Mouse (Mus musculus): Measurements from ENCODE around the gene Zfp54.
"Not testable (repeated sequence)": the region's sequence is repeated elsewhere in the genome, so short reads cannot be mapped to it uniquely, and the experiment has no call there.

Zfp54 gene

DNA sequence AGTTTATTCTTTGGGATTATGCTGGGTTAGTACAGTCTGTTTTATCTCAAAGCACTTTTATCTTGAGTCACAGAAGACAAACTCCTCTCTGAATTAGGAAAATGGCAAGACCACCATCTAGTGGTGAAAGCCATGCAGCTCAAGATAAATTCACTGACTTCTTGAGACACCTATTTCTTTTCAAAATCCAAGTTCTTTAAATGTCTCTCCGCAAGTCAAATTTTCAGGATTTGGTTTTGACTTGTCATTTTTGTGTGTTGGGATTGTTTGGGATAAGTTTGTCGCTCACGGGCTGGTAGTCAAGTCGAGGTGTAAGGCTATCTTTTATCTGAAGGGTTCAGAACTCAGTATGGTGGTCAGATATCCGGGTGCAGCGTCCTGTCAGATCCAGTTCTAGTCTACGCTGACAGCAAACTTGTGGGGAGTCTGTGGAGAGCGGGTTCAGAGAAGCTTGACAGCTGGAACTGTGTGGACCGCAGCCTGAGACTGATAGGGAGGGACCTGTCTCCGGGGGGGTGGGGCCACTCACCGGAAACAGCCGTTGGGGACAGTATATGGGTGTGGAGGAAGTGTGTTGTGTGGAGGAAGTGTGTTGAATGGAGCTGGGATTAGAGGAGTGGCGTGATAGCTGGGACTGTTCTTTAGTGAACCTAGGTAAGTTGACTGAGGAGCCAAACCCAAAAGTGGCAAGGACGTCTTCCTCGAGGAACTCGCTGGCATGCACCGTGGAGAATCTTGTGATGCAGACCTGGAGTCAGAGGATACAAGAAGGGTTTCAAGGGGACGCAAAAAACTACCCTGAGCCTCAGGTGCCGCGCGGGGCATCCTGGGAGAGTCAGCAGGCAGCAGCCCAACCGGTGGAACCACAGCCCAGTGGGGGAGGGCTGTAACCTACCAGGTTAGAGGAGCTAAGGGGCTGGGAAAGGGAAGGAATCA is at the start of gene Zfp54:
TSS of gene Zfp54 (plus strand) at position 564 of the 936 bp plus-strand sequence.
- peak; percentile 79 to 88 for DNase-seq

DNA sequence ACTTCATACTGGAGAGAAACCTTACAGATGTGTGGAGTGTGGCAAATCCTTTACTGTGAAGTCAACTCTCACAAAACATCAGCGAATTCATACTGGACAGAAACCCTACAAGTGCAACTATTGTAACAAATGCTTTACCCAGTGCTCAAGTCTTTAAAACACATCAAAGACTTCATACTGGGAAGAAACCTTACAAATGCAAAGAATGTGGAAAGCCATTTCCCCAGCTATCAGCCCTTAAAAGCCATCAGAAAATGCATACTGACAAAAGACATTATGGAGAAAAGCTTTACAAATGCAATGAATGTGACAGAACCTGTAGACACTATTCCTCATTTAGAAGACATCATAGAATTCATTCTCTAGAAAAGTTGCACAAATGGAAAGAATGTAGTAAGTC is 47.7 kb upstream of the Zfp54 start:
- DNase-seq: no peak

DNA sequence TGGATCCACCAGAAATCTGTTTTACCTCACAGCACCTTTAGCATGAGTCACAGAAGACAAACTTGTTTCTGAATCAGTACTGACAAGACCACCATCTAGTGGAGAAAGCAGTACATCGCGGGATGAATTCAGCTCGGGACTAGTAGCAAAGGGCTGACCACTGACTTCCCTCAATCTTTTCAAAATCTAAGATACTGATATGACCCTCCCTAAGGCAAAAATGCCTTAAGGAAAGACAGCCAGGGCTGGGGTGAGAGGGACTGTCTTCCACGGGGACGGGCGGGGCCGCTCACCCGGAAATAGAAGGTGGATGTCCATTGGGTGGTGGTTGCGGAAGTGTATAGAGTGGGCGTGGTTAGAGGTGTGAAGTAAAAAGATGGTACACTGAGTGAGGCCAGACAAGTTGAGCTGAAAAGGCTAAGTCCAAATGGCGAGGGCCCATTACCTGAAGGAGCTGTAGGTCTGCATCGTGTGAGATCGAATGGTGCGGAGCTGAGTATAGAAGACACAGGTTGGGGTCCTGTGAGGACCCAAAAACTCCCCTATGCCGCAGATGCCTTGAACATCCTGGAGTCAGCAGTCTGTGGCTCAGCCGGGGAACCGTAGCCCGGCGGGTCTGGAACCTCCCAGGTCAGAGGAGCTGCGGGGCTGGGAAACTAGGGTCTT is 39.5 kb upstream of the Zfp54 start, which contains the start of gene Zfp677:
TSS of gene Zfp677 (plus strand) at position 358 of the 666 bp plus-strand sequence.
- peak; percentile 77 to 79 for DNase-seq

DNA sequence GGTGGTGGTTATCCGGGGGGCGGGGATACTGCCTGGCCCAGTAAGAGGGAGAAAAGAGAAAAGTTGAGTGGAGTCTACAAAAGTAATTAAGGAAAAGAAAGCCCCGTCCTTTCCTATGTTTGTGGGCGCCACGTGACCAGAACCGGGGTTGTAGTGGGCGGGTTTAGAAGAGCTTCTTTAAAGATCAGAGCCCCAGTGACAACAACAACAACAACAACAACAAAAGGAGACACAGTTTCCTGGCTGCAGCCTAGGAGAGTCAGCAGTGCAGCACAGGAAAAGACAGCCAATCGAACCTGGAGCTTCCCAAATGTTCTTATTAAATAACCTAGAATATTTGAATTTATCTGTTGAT is 39.0 kb upstream of the Zfp54 start:
- peak in 1 of 2 experiments; percentile 22 for DNase-seq

DNA sequence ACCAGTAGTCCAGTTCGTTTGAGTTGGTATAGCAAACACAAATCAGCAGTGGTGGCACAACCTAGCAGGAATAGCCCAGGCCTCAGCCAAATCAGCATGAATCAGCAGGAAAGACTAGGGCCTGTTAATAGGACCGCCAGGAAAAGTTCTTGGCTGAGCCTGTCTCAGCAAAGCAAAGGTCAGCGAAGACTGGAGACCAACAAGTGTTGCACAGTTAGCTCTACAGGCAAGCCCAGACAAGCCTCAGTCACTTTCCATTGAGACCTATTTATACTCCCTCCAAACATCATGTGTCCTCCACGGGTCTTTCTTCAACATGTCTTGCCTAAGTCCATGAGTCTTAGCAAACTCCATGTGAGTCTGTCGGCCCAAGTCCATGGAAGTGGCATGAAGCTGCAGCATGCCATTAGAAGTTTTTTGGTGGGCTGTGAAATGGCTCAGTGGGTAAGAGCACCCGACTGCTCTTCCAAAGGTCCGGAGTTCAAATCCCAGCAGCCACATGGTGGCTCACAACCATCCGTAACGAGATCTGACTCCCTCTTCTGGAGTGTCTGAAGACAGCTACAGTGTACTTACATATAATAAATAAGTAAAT is 15.9 kb downstream of the Zfp54 start:
- DNase-seq: peak in 1 of 2 experiments; percentile 8

DNA sequence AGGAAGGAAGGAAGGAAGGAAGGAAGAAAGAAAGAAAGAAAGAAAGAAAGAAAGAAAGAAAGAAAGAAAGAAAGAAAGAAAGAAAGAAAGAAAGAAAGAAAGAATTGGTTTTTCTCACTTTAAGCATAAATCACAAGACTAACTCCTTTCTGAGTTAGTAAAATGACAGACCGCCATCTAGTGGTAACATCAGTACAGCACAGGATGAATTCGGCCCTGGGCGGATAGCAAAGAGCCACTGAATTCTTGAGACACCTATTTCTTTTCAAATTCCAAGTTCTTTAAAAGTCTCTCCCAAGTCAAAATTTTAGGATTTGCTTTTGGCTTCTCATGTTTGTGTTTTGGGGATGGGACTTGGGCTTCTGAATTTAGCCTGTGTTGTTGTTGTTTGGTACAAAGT is 26.6 kb downstream of the Zfp54 start:
- DNase-seq: peak; percentile 78 to 85

DNA sequence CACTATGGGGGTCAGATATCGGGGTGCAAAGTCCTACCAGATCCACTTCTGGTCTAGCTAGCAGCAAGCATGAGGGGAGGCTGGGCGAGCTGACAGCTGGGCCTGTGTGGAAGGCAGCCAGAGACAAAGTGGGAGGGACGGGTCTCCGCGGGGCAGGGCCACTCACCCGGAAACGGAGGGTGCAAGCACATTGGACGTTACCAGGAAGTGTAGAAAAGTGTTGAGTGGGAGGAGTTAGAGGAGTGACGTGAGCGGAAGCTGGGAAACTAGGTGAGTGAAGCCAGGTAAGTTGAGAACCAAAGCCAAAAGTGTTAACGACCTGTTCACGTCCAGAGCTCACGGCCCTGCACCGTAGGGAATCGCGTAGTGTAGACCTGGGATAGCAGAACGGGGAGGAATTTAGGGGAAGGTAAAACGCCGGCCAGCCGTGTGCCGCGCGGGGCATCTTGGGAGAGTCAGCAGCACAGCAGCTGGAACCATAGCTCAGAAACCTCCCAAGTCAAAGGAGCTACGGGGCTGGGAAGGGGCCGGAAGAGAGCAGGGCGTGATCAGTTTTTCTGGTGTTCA is 27.2 kb downstream of the Zfp54 start, which contains the start of gene Zfp51:
TSS of gene Zfp51 (plus strand) at position 237 of the 567 bp plus-strand sequence.
- peak; percentile 96 to 97 for DNase-seq

DNA sequence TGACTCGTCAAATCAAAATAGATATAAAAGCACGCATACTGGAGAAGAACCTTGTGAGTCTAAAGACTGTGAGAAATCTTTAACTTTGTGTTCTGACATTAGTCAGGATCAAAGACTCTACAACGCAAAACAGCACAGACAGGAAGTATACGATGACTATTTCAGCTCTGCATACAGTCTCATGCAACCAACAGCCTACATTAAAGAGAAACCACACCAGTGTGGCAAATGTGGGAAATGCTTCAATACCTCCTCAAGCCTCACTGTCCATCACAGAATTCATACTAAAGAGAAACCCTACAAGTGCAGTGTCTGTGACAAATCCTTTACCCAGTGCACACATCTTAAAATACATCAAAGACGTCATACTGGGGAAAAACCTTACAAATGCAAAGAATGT is 40.5 kb downstream of the Zfp54 start:
- no peak for DNase-seq

DNA sequence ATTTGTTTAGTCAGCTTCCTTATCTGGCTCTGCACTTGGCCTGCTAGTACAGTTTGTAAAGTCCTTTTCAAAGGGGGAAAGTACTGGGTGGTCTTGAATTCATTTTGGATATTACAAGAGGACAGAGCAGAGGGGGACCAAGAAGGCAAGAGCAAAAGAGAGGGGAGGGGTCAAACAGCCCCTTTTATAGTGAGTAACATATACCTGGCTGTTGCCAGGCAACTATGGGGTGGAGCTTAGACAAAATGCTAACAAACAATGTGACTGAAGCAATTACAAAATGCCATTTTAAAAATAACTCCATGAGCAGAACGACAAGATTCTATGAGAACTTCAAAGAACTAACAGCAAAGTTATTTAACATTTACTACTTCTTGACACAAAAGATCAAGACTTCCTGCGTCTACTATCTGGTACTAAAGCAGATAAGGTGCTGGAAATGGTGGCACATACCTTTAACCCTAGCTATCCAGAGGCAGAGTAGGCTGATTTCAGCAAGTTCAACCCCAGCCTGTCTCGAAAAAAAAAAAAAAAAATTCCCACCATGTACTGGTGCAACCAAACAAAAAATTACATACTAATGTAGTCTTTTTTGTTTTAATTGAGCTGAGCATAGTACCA is 49.1 kb downstream of the Zfp54 start:
- peak in 1 of 2 experiments; percentile 24 for DNase-seq

DNA sequence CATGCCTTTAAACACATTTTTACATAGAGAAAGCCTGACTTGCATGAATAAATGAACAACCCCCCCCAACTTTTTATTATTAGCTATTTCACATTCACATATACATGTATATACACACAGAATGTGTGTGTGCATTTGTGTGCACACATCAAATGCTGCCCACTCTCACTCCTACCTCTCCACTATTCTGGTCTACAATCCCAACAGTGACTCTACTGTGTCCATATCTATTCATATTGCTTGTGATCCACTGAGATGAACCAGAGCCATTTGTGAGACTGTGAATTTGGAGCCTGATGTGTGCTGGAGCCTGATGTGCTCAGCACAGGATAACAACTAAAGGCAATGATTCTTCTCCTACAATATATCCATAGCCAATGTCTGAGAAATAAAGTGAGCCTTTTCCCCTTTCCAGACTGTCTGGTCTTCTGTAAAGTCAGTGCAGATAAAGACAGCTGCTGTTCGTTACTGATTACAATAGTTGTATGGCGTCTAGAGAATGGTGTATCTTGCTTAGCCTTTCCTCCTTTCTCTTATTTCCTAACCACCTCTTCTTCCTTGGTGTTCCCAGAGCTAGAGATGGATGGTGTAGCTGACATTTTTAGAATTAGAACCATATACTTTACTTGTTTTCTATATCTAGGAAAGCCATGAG is 49.8 kb downstream of the Zfp54 start:
- DNase-seq: no peak

DNA sequence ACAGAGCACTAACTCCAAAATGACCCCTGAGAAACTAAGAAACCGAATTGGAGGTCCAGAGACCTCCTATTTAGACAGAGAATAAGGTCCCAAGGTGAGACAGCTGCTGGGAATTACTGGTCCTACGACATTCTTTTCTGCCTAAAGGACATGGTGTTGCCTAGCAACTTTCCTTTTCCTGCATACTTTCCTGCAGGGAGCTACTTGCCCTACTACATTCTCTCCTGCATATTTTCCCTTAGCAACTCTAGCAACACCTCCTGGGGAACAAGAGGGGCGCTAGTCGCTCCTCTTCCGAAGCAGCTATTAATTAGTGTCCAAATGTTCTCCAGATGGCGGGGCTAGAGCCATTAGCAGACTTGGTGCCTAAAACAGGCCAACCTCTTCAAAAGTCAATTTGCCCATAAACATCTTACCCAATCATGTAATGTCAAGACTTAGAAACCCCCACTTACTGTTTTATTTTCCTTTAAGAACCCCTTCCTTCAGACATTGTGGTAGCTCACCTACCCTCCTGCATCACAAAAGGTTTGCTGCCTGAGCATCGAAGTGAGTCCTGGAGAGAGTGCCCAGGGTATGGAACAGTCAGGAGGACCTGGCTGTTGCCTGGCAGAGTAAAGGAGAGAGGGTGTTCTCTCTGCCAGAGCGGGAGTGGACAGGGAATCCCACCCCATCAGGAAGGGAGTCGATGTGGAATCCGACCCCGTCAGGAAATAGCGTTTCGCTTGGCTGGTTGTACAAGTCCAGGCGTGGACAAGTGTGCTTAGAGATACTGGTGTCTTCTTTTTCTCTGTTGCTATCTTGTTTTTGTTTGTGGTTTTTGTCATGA is 50.5 kb downstream of the Zfp54 start:
- peak; percentile 51 to 74 for DNase-seq

DNA sequence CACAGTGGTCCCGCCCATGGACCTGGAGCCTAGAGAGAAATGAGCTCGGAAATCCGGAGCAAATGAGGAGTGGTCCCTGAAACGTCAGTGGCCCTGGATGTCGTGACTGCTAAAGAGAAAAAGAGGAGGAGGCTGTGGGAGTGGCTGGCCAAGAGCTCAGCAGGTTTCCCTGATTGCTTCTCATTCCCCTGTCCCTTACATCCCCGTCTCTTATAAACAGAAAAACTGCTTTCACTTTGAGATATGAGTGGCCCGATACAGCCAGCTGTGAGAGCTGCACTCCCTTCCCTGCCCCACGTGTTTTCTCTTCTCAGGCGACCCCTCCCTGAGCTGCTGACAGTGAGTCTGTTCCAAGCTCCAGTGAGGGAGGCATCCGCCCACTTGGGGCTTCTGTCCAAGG is 51.7 kb downstream of the Zfp54 start:
- peak; percentile 23 to 29 for DNase-seq

DNA sequence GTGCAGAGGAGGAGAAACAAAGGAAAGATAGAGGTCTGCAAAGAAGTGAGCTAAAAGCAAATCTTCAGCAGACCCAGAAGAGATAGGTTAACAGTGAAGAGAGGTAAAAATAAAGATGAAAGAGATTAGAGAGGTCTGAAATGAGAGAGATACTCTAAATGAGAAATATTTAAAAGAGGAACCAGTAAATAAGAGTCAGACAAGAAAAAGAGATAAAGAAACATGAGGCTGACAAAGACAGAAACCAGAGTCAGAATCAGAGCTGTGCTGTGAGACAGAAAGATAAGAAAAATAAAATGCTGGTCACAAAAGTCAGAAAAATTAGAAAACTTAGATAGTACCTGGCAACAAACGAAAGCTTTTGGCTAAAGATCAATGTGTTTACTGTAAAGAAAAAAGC is 52.3 kb downstream of the Zfp54 start:
- DNase-seq: not testable (repeated sequence)

DNA sequence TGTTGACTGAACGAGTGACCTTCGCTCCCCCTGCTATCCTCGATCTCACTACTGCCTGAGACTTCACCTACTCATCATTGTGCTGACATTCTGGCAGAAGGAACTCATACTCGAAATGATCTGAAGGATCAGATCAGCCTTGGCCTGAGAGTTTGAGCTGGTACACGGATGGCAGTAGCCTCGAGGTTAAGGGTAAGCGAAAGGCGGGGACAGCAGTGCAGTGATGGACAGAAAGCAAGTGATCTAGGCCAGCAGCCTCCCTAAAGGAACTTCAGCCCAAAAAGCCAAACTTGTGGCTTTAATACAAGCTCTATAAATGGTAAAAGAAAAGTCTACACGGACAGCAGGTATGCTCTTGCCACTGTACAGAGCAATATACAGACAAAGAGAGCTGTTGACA is 53.3 kb downstream of the Zfp54 start:
- not testable (repeated sequence) for DNase-seq

DNA sequence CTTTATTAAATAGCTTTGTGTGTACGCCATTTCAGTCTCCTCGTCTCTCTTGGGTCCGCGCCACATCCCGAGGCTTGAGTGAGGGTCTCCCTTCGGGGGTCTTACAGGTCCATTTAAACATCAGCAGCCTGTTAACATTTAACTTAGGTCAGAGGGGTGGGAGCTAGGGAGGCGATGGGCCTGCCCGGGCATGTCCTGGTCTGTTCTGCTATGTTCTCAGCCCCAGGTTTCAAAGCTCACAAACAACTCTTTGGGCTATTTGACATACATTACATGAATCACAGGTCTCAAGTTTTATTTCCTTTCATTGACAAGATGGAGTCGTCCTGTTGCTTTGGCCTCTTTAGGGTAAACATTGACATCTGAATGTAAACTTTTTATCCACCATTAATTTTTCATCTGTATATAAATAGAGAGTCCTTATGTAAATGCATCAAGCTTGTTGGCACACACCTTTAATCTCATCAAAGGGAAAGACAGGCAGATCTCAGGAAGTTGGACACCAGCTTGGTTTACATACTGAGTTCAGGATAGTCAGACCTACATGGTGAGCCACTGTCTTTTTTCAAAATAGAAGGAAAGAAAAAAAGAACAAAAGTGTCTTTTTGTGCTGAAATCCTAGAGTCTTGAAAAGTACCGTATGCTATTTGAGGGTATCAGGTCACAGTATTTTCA is 55.2 kb downstream of the Zfp54 start:
- not testable (repeated sequence) for DNase-seq

Data from lung, adult 18-20 months (tissue).